Mouse (Mus musculus) neural tube, embryonic 11.5 days (tissue): ENCODE measurements around the gene Vps4a. TPM values are rescaled to one million over a fixed set of nuclear protein-coding genes. Genes with fewer than 3 reads are reported as not detected.

ENCODE experiments used
- ATAC-seq: fragments of 200-750 bp; cut with Nextera tagmentation; 2 replicates; pipeline ENCODE4 v1.8.0; 2017; ENCODE audit warnings: moderate number of reproducible peaks, mild to moderate bottlenecking, moderate TSS enrichment, moderate library complexity; ENCODE audit not compliant: insufficient read depth, low FRiP score, low TSS enrichment
- DNase-seq: peaks from one replicate; pipeline ENCODE4 v3.0.0-alpha.2; 2015; ENCODE audit warnings: low spot score
- H3K27ac ChIP-seq: fragments of 300-500 bp; sonication (generic); 2 replicates; pipeline ENCODE4 v1.5.1; 2014; ENCODE audit warnings: low read depth, mild to moderate bottlenecking, low read length
- H3K27me3 ChIP-seq: fragments of 300-500 bp; sonication (generic); 2 replicates; pipeline ENCODE4 v1.6.1; 2014; ENCODE audit warnings: mild to moderate bottlenecking, low read length, mixed read lengths; ENCODE audit not compliant: control insufficient read depth, insufficient read depth
- H3K36me3 ChIP-seq: fragments of 300-500 bp; sonication (generic); 2 replicates; pipeline ENCODE4 v1.6.1; 2014; ENCODE audit warnings: mild to moderate bottlenecking, low read length, moderate library complexity, mixed read lengths; ENCODE audit not compliant: control insufficient read depth, insufficient read depth
- H3K4me1 ChIP-seq: fragments of 300-500 bp; sonication (generic); 2 replicates; pipeline ENCODE4 v1.6.1; 2014; ENCODE audit warnings: low read length, mixed read lengths; ENCODE audit not compliant: control insufficient read depth, insufficient read depth
- H3K4me2 ChIP-seq: fragments of 300-500 bp; sonication (generic); 2 replicates; pipeline ENCODE4 v1.6.1; 2014; ENCODE audit warnings: low read depth, mild to moderate bottlenecking, moderate library complexity
- H3K4me3 ChIP-seq: fragments of 300-500 bp; sonication (generic); 2 replicates; pipeline ENCODE4 v1.5.1; 2014; ENCODE audit warnings: low read depth, low read length
- H3K9ac ChIP-seq: fragments of 300-500 bp; sonication (generic); 2 replicates; pipeline ENCODE4 v1.6.1; 2014; ENCODE audit warnings: mild to moderate bottlenecking, low read length
- H3K9me3 ChIP-seq: fragments of 300-500 bp; sonication (generic); 2 replicates; pipeline ENCODE4 v1.6.1; 2016; ENCODE audit warnings: low read length; ENCODE audit not compliant: control insufficient read depth
- WGBS: fragments of 180-500 bp; shearing (Covaris S2); extraction: QIAGEN DNeasy Blood & Tissue Kit; methylation state at CpG from one replicate; pipeline ENCODE4 v1.1.7; 2014; 5-methylcytosine and 5-hydroxymethylcytosine counted together
- polyA plus RNA-seq: library from polyadenylated mRNA; unstranded; fragments of >200 nt; fragmentation: Nextera tagmentation; extraction: Ambion mirVana; gene quantifications from 2 replicates; pipeline ENCODE4 v1.2.1, GENCODE M21; 2014

Vps4a gene
- polyA plus RNA-seq, 1 experiment from 2014 or later = 105 TPM

- H3K27me3 ChIP-seq = no peaks in the 10 kb centered on the region
- ATAC-seq (no peak), DNase-seq (no peak)
- no peak overlapping the region for H3K27ac ChIP-seq
- WGBS = 93% methylated on average over 5 of the region's 5 CpGs
- no peak overlapping the region for H3K4me2 ChIP-seq
- no peak overlapping the region for H3K4me3 ChIP-seq
- no peak overlapping the region for H3K9ac ChIP-seq
- H3K36me3 ChIP-seq = peaks cover 14% of the 10 kb centered on the region
- H3K4me1 ChIP-seq = no peaks in the 10 kb centered on the region
- H3K9me3 ChIP-seq = no peaks in the 10 kb centered on the region
Measured at GRCm38 (mm10) chr8:107088526-107089063, 57.6 kb downstream of the Vps4a start.

- ATAC-seq (no peak), DNase-seq (no peak)
- no peak overlapping the region for H3K4me3 ChIP-seq
- no peaks in the 10 kb centered on the region for H3K27me3 ChIP-seq
- H3K4me2 ChIP-seq = no peak overlapping the region
- no peak overlapping the region for H3K9ac ChIP-seq
- peaks cover 8% of the 10 kb centered on the region for H3K4me1 ChIP-seq
- no peaks in the 10 kb centered on the region for H3K9me3 ChIP-seq
- 98% methylated on average over 7 of the region's 7 CpGs for WGBS
- H3K27ac ChIP-seq = no peak overlapping the region
- peaks cover 14% of the 10 kb centered on the region for H3K36me3 ChIP-seq
Measured at GRCm38 (mm10) chr8:107090531-107090930, 59.5 kb downstream of the Vps4a start.

Other genes with a start within 250 kb of the Vps4a start
- 0.09 and 0.28 TPM in 2 replicates for gene Has3, start 161.0 kb upstream of the Vps4a start, polyA plus RNA-seq
- 71.7 and 80.0 TPM in 2 replicates for gene Utp4, start 137.6 kb upstream of the Vps4a start, polyA plus RNA-seq
- 6.3 and 7.7 TPM in 2 replicates for gene Sntb2, start 95.5 kb upstream of the Vps4a start, polyA plus RNA-seq
- gene Pdf, start 17.4 kb downstream of the Vps4a start, polyA plus RNA-seq = 43.5 and 44.8 TPM in 2 replicates
- 42.4 and 42.8 TPM in 2 replicates for gene Cog8, start 25.5 kb downstream of the Vps4a start, polyA plus RNA-seq
- gene Nip7, start 25.7 kb downstream of the Vps4a start, polyA plus RNA-seq = 86.1 and 88.8 TPM in 2 replicates
- not detected in 2 replicates for gene Tmed6, start 34.4 kb downstream of the Vps4a start, polyA plus RNA-seq
- 15.0 and 15.5 TPM in 2 replicates for gene Terf2, start 65.3 kb downstream of the Vps4a start, polyA plus RNA-seq
- 164 and 165 TPM in 2 replicates for gene Cyb5b, start 119.4 kb downstream of the Vps4a start, polyA plus RNA-seq